Comparison of ENCODE assay signal across 7 mouse cellular contexts in the genomic region with DNA sequence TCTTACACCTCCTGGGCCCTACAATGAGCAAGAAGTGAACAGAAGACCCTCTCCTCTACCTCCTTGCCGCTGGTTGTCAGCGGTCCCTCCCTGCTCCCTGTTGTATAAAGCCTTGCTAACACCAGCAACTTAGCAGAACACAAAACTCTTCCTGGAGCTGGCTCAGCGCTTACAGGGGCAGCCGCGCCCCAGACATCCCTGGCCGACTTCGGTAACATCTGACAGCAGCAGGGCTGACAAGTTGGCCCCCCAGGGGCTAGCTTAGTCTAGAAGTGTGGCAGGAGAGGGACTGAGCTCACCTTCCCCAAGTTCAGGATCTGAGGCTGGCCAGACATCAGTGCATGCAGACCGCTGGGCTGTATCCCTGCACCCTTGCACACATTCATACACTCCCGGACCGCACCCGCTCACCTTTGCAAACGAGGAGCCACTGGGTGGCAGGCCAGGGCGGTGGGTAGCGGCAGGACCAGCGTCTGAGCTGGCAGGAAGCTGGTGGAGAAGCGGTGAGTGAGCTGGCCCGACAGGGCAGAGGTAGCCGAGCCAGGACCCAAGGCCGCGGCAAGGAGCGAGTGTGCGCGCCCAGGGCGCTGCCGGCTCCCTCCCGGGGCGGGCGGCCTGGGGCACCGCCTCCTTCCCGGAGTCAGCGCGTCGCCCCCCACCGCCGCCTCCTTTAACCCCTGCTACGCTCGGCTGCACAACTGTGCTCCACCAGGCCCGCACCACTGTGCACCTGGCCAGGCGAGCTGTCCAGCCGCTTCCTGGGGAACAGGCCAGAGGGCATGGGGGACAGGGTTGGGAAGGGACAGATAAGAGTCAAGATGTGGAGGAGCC.
DNase-seq lines count a peak whose midpoint lies in the region; ATAC-seq lines count a peak whose summit lies in the region.

No protein-coding gene starts in this region.

- peak overlapping the region; percentile 49 for H3K4me3 ChIP-seq in forebrain, embryonic 10.5 days
- H3K4me3 ChIP-seq in limb, embryonic 11.5 days (ENCODE audit: low read depth, low read length) = peak overlapping the region; percentile 28
- H3K4me3 ChIP-seq in midbrain, embryonic 11.5 days (ENCODE audit: low read depth, low read length) = peak overlapping the region; percentile 29
- H3K4me3 ChIP-seq in stomach, embryonic 16.5 days (replicated peaks; ENCODE audit: low read length) = peak overlapping the region; percentile 61

- H3K9me3 ChIP-seq in forebrain, embryonic 10.5 days = no peaks in the 10 kb centered on the region
- no peaks in the 10 kb centered on the region for H3K9me3 ChIP-seq in limb, embryonic 11.5 days (ENCODE audit: control insufficient read depth, low read length)
- no peaks in the 10 kb centered on the region for H3K9me3 ChIP-seq in midbrain, embryonic 11.5 days (ENCODE audit: control insufficient read depth, low read length)
- H3K9me3 ChIP-seq in stomach, embryonic 16.5 days (replicated peaks; ENCODE audit: control insufficient read depth, low read length) = no peaks in the 10 kb centered on the region

- peak overlapping the region; percentile 62 for H3K4me2 ChIP-seq in limb, embryonic 11.5 days (ENCODE audit: low read depth, severe bottlenecking)
- peak overlapping the region; percentile 53 for H3K4me2 ChIP-seq in midbrain, embryonic 11.5 days
- H3K4me2 ChIP-seq in stomach, embryonic 16.5 days (ENCODE audit: low read depth, low read length) = peak overlapping the region; percentile 59

- peak; percentile 83 for DNase-seq in adrenal gland, postnatal 10 days
- peak; percentile 27 for DNase-seq in forebrain, embryonic 10.5 days (ENCODE audit: extremely low spot score, low spot score)
- DNase-seq in heart, postnatal 36 days = peak; percentile 75 to 81
- peak; percentile 59 for DNase-seq in limb, embryonic 11.5 days (ENCODE audit: low spot score)
- peak; percentile 89 for DNase-seq in midbrain, embryonic 11.5 days (ENCODE audit: low spot score, missing footprints)
- no peak for DNase-seq in frontal cortex, postnatal 25 days (ENCODE audit: low spot score in 2 of 2)

- ATAC-seq in limb, embryonic 11.5 days (ENCODE audit: insufficient number of reproducible peaks, low FRiP score, low TSS enrichment, low read depth) = no peak
- ATAC-seq in midbrain, embryonic 11.5 days (ENCODE audit: low FRiP score) = no peak; the same call in 1 of the 2 replicates
- peak; percentile 73 for ATAC-seq in stomach, embryonic 16.5 days (ENCODE audit: insufficient read depth, low FRiP score)

- 3% methylated on average over 40 of the region's 40 CpGs for WGBS in forebrain, embryonic 10.5 days
- WGBS in limb, embryonic 11.5 days = 3% methylated on average over 39 of the region's 40 CpGs
- WGBS in midbrain, embryonic 11.5 days = 3% methylated on average over 40 of the region's 40 CpGs
- 2% methylated on average over 39 of the region's 40 CpGs for WGBS in stomach, embryonic 16.5 days

- H3K27ac ChIP-seq in forebrain, embryonic 10.5 days = peak overlapping the region; percentile 33; the same call in 1 of the 2 replicates
- peak overlapping the region; percentile 4; the same call in 1 of the 2 replicates for H3K27ac ChIP-seq in limb, embryonic 11.5 days (replicated peaks; ENCODE audit: low read depth, low read length)
- H3K27ac ChIP-seq in midbrain, embryonic 11.5 days (ENCODE audit: low read depth, low read length) = no peak overlapping the region
- H3K27ac ChIP-seq in stomach, embryonic 16.5 days (ENCODE audit: low read length) = peak overlapping the region; percentile 36; the same call in 1 of the 2 replicates

- H3K4me1 ChIP-seq in forebrain, embryonic 10.5 days = peaks cover 56% of the 10 kb centered on the region
- H3K4me1 ChIP-seq in limb, embryonic 11.5 days (ENCODE audit: control insufficient read depth, insufficient read depth, low read length) = peaks cover 68% of the 10 kb centered on the region
- peaks cover 12% of the 10 kb centered on the region for H3K4me1 ChIP-seq in midbrain, embryonic 11.5 days (ENCODE audit: control insufficient read depth, insufficient read depth, low read length)
- peaks cover 38% of the 10 kb centered on the region for H3K4me1 ChIP-seq in stomach, embryonic 16.5 days (ENCODE audit: control insufficient read depth, insufficient read depth, low read length)

- H3K27me3 ChIP-seq in forebrain, embryonic 10.5 days (ENCODE audit: poor library complexity, severe bottlenecking) = peaks cover 44% of the 10 kb centered on the region
- H3K27me3 ChIP-seq in limb, embryonic 11.5 days (ENCODE audit: control insufficient read depth, insufficient read depth, low read length) = no peaks in the 10 kb centered on the region
- H3K27me3 ChIP-seq in midbrain, embryonic 11.5 days (ENCODE audit: control insufficient read depth, insufficient read depth, low read length) = peaks cover 12% of the 10 kb centered on the region
- H3K27me3 ChIP-seq in stomach, embryonic 16.5 days (ENCODE audit: control insufficient read depth, insufficient read depth, low read length) = no peaks in the 10 kb centered on the region

- no peaks in the 10 kb centered on the region for H3K36me3 ChIP-seq in forebrain, embryonic 10.5 days (replicated peaks)
- H3K36me3 ChIP-seq in limb, embryonic 11.5 days (ENCODE audit: control insufficient read depth, insufficient read depth, low read length) = no peaks in the 10 kb centered on the region
- H3K36me3 ChIP-seq in midbrain, embryonic 11.5 days (ENCODE audit: control insufficient read depth, insufficient read depth, low read length) = no peaks in the 10 kb centered on the region
- no peaks in the 10 kb centered on the region for H3K36me3 ChIP-seq in stomach, embryonic 16.5 days (ENCODE audit: control insufficient read depth, insufficient read depth, low read length)

- H3K9ac ChIP-seq in limb, embryonic 11.5 days (ENCODE audit: low read length) = peak overlapping the region; percentile 43; the same call in 1 of the 2 replicates
- H3K9ac ChIP-seq in midbrain, embryonic 11.5 days (ENCODE audit: low read length) = peak overlapping the region; percentile 48
- H3K9ac ChIP-seq in stomach, embryonic 16.5 days (ENCODE audit: low read length) = peak overlapping the region; percentile 80

- intact Hi-C loops in heart, postnatal 36 days (cut with DNase I) = loop anchor here (2.0 kb wide), 1 partner anchor 40 kb away; no protein-coding TSS in a partner anchor

Comparison
In these comparisons a context has a peak if more than half of its experiments do, and no peak if none do; other contexts are left out.
1. DNase-seq: peak in adrenal gland, postnatal 10 days (single experiment), forebrain, embryonic 10.5 days (single experiment), heart, postnatal 36 days (2 of 2), limb, embryonic 11.5 days (single experiment) and midbrain, embryonic 11.5 days (single experiment); none in frontal cortex, postnatal 25 days (0 of 2).
2. Peak in every context shown above with its lines, with median percentiles within 50 percentile points of each other: H3K4me3 ChIP-seq, H3K4me2 ChIP-seq and H3K9ac ChIP-seq.